Comparison of ENCODE assay signal across 19 mouse cellular contexts in genomic region chr6:99884054-99884453, GRCm38 (mm10).
DNase-seq lines count a peak whose midpoint lies in the region; ATAC-seq lines count a peak whose summit lies in the region.
"Had no signal": no experiment of that assay in that cellular context is flagged by ENCODE, and none has a peak within 500 bp of the region (broad histone marks: within the 10 kb centered on the region; RNA-seq: fewer than 3 reads in every experiment).

No protein-coding gene starts in this region.

- no peak for ATAC-seq in embryonic facial prominence, embryonic 12.5 days (ENCODE audit: insufficient number of reproducible peaks, insufficient read depth, low FRiP score, low TSS enrichment)
- peak; percentile 29; the same call in 1 of the 2 replicates for ATAC-seq in heart, embryonic 14.5 days (ENCODE audit: insufficient number of reproducible peaks, insufficient read depth, low FRiP score, low read depth)
- ATAC-seq: hindbrain, postnatal 0 days; lung, postnatal 0 days had no signal

- WGBS in embryonic facial prominence, embryonic 12.5 days: 58% methylated on average over 3 of the region's 3 CpGs
- 69% methylated on average over 3 of the region's 3 CpGs for WGBS in embryonic facial prominence, embryonic 10.5 days
- 36% methylated on average over 3 of the region's 3 CpGs for WGBS in heart, embryonic 14.5 days
- WGBS in limb, embryonic 10.5 days: 63% methylated on average over 3 of the region's 3 CpGs

- H3K4me1 ChIP-seq in embryonic facial prominence, embryonic 12.5 days: peaks cover 26% of the 10 kb centered on the region
- peaks cover 50% of the 10 kb centered on the region for H3K4me1 ChIP-seq in embryonic facial prominence, embryonic 10.5 days
- peaks cover 22 to 26% of the 10 kb centered on the region in 2 experiments for H3K4me1 ChIP-seq in heart, embryonic 14.5 days (ENCODE audit: control insufficient read depth in 2 of 2, insufficient read depth in 2 of 2, low read length in 2 of 2)
- H3K4me1 ChIP-seq in limb, embryonic 10.5 days: peaks cover 70% of the 10 kb centered on the region
- H3K4me1 ChIP-seq: liver, embryonic 15.5 days; megakaryocyte, embryonic 14.5 days had no signal

- H3K4me3 ChIP-seq in embryonic facial prominence, embryonic 12.5 days: no peak overlapping the region
- H3K4me3 ChIP-seq in embryonic facial prominence, embryonic 10.5 days: no peak overlapping the region
- no peak overlapping the region for H3K4me3 ChIP-seq in heart, embryonic 14.5 days (ENCODE audit: control insufficient read depth in 1 of 2, insufficient read depth in 1 of 2, low read depth in 1 of 2, low read length in 2 of 2)
- H3K4me3 ChIP-seq in limb, embryonic 10.5 days: no peak overlapping the region
- H3K4me3 ChIP-seq: forebrain, embryonic 12.5 days; liver, embryonic 15.5 days; megakaryocyte, embryonic 14.5 days; stomach, embryonic 15.5 days had no signal

- no peak for DNase-seq in embryonic facial prominence, embryonic 10.5 days (ENCODE audit: low spot score)
- no peak for DNase-seq in heart, adult 9 months (ENCODE audit: low spot score in 2 of 2)
- peak; percentile 27 for DNase-seq in kidney, postnatal 14 days
- DNase-seq in kidney, adult 18-20 months: no peak
- DNase-seq in limb, embryonic 10.5 days (ENCODE audit: low spot score): no peak
- no peak for DNase-seq in gastrocnemius, postnatal 36 days
- DNase-seq: adrenal gland, postnatal 14 days; cerebellum, adult 18-20 months; cerebellum, postnatal 36 days; layer of hippocampus, adult 9-11 months; right cerebral cortex, adult 18-20 months had no signal

- H3K9ac ChIP-seq in embryonic facial prominence, embryonic 12.5 days: no peak overlapping the region
- no peak overlapping the region for H3K9ac ChIP-seq in heart, embryonic 14.5 days (ENCODE audit: low read length)
- H3K9ac ChIP-seq: forebrain, embryonic 12.5 days; liver, embryonic 15.5 days; stomach, embryonic 15.5 days had no signal

- H3K36me3 ChIP-seq in embryonic facial prominence, embryonic 12.5 days: no peaks in the 10 kb centered on the region
- no peaks in the 10 kb centered on the region for H3K36me3 ChIP-seq in embryonic facial prominence, embryonic 10.5 days (replicated peaks)
- no peaks in the 10 kb centered on the region for H3K36me3 ChIP-seq in heart, embryonic 14.5 days (ENCODE audit: control insufficient read depth, insufficient read depth, low read length)
- no peaks in the 10 kb centered on the region for H3K36me3 ChIP-seq in limb, embryonic 10.5 days
- H3K36me3 ChIP-seq: forebrain, embryonic 12.5 days; liver, embryonic 15.5 days; stomach, embryonic 15.5 days had no signal

- no peak overlapping the region for H3K4me2 ChIP-seq in embryonic facial prominence, embryonic 12.5 days (replicated peaks)
- no peak overlapping the region for H3K4me2 ChIP-seq in heart, embryonic 14.5 days (ENCODE audit: low read length)
- H3K4me2 ChIP-seq: forebrain, embryonic 12.5 days; liver, embryonic 15.5 days; stomach, embryonic 15.5 days had no signal

- intact Hi-C loops in gastrocnemius, postnatal 36 days (cut with DNase I): no loop called here

- H3K9me3 ChIP-seq in embryonic facial prominence, embryonic 12.5 days: no peaks in the 10 kb centered on the region
- no peaks in the 10 kb centered on the region for H3K9me3 ChIP-seq in embryonic facial prominence, embryonic 10.5 days
- no peaks in the 10 kb centered on the region for H3K9me3 ChIP-seq in heart, embryonic 14.5 days (ENCODE audit: control insufficient read depth, low read length)
- no peaks in the 10 kb centered on the region for H3K9me3 ChIP-seq in limb, embryonic 10.5 days (replicated peaks)
- H3K9me3 ChIP-seq: forebrain, embryonic 12.5 days; liver, embryonic 15.5 days; megakaryocyte, embryonic 14.5 days; stomach, embryonic 15.5 days had no signal

- peaks cover 19% of the 10 kb centered on the region; the same call in 1 of the 2 replicates for H3K27me3 ChIP-seq in embryonic facial prominence, embryonic 12.5 days
- H3K27me3 ChIP-seq in embryonic facial prominence, embryonic 10.5 days (replicated peaks; ENCODE audit: low read depth, poor library complexity, severe bottlenecking): peaks cover 91% of the 10 kb centered on the region
- H3K27me3 ChIP-seq in heart, embryonic 14.5 days (ENCODE audit: control insufficient read depth, insufficient read depth, low read length): no peaks in the 10 kb centered on the region
- H3K27me3 ChIP-seq in limb, embryonic 10.5 days (ENCODE audit: low read depth, poor library complexity, severe bottlenecking): peaks cover 55% of the 10 kb centered on the region

- H3K27ac ChIP-seq in embryonic facial prominence, embryonic 12.5 days: peak overlapping the region; percentile 61
- no peak overlapping the region for H3K27ac ChIP-seq in embryonic facial prominence, embryonic 10.5 days (replicated peaks)
- H3K27ac ChIP-seq in heart, embryonic 14.5 days (replicated peaks in 1 of 2; ENCODE audit: control insufficient read depth in 1 of 2, insufficient read depth in 1 of 2, low read depth in 2 of 2, low read length in 2 of 2): peak overlapping the region; percentile 43 to 80
- 0 out of 2 replicates have a peak overlapping the region, but pooled peaks have one; percentile 48 for H3K27ac ChIP-seq in limb, embryonic 10.5 days
- H3K27ac ChIP-seq: forebrain, embryonic 12.5 days; hindbrain, postnatal 0 days; liver, embryonic 15.5 days; stomach, embryonic 15.5 days had no signal
